Mouse (Mus musculus): ENCODE measurements around the gene Vcl. TPM values are rescaled to one million over a fixed set of nuclear protein-coding genes. Genes with fewer than 3 reads are reported as not detected.

Vcl gene
- polyA plus RNA-seq, 1 experiment from 2014 or later = 55.5 TPM

DNA sequence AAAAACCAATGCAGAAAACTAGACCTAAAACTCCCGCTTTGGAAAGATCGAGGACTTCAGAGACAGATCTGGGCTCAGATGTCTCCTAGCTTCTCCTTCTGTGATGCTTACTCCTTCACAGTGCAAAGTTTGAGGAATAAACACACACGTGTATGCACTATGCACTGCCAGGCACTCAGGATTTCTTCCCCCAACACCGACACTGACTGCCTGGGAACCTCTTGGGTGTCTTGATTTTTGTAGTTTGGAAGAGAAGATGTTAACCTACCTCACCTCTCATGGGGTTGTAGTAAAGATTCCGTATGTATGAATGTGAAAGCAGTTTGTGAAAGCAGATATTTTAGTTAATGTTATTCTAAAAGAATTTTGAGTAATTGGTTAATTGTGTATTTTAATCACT is 88.7 kb downstream of the Vcl start:
- no peak for DNase-seq (ENCODE audit: low spot score)
- 95% methylated on average over 5 of the region's 5 CpGs for WGBS

DNA sequence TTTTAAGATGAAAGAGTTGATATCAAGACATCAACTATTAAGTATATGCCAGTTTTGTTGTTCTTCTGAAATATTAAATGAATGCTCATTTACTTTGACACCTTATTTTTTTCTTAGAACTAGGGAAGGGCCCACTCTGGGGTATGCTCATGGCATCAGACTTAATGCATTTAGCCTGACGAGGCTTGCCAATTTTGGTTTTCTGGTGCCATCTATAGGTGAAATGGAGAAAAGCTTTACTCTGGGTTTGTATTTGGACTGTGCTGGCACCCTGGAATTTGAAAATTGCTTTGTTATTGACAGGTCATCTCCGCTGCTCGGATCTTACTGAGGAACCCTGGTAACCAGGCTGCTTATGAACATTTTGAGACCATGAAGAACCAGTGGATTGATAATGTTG is 89.8 kb downstream of the Vcl start:
- 56% methylated on average over 3 of the region's 3 CpGs for WGBS
- Histone ChIP-seq H3K9me3 (ENCODE audit: control insufficient read depth, low read length) (no peaks in the 10 kb centered on the region), H3K4me2 (ENCODE audit: low read depth) (no peak overlapping the region), H3K27ac (ENCODE audit: low read depth, low read length) (no peak overlapping the region), H3K4me3 (ENCODE audit: low read depth, low read length) (no peak overlapping the region), H3K27me3 (ENCODE audit: control insufficient read depth, insufficient read depth, low read length) (no peaks in the 10 kb centered on the region), H3K4me1 (ENCODE audit: control insufficient read depth, insufficient read depth, low read length) (no peaks in the 10 kb centered on the region), H3K9ac (ENCODE audit: low read length) (no peak overlapping the region), H3K36me3 (ENCODE audit: control insufficient read depth, insufficient read depth, low read length) (peaks cover 5% of the 10 kb centered on the region)
- ATAC-seq (ENCODE audit: insufficient read depth, low FRiP score, low TSS enrichment) (no peak), DNase-seq (ENCODE audit: low spot score) (no peak)

More for the DNA sequence above, 88.7 kb downstream of the Vcl start:
- H3K4me3 ChIP-seq (ENCODE audit: low read depth, low read length) = no peak overlapping the region
- no peaks in the 10 kb centered on the region for H3K9me3 ChIP-seq (ENCODE audit: control insufficient read depth, low read length)
- no peak for ATAC-seq (ENCODE audit: insufficient read depth, low FRiP score, low TSS enrichment)
- H3K36me3 ChIP-seq (ENCODE audit: control insufficient read depth, insufficient read depth, low read length) = peaks cover 5% of the 10 kb centered on the region
- H3K4me1 ChIP-seq (ENCODE audit: control insufficient read depth, insufficient read depth, low read length) = no peaks in the 10 kb centered on the region
- H3K4me2 ChIP-seq (ENCODE audit: low read depth) = no peak overlapping the region
- H3K9ac ChIP-seq (ENCODE audit: low read length) = no peak overlapping the region
- no peaks in the 10 kb centered on the region for H3K27me3 ChIP-seq (ENCODE audit: control insufficient read depth, insufficient read depth, low read length)
- H3K27ac ChIP-seq (ENCODE audit: low read depth, low read length) = no peak overlapping the region

GRCm38 (mm10) chr14:21020435-21020834 is 91.2 kb downstream of the Vcl start:
- Histone ChIP-seq H3K4me2 (ENCODE audit: low read depth) (no peak overlapping the region), H3K9me3 (ENCODE audit: control insufficient read depth, low read length) (no peaks in the 10 kb centered on the region), H3K27me3 (ENCODE audit: control insufficient read depth, insufficient read depth, low read length) (no peaks in the 10 kb centered on the region), H3K27ac (ENCODE audit: low read depth, low read length) (no peak overlapping the region), H3K9ac (ENCODE audit: low read length) (no peak overlapping the region), H3K4me3 (ENCODE audit: low read depth, low read length) (no peak overlapping the region), H3K36me3 (ENCODE audit: control insufficient read depth, insufficient read depth, low read length) (peaks cover 4% of the 10 kb centered on the region), H3K4me1 (ENCODE audit: control insufficient read depth, insufficient read depth, low read length) (no peaks in the 10 kb centered on the region)
- no peak for ATAC-seq (ENCODE audit: insufficient read depth, low FRiP score, low TSS enrichment)
- 93% methylated on average over 8 of the region's 8 CpGs for WGBS
- no peak for DNase-seq (ENCODE audit: low spot score)

GRCm38 (mm10) chr14:21027542-21027941 is 98.3 kb downstream of the Vcl start:
- Histone ChIP-seq H3K36me3 (ENCODE audit: control insufficient read depth, insufficient read depth, low read length) (peaks cover 7% of the 10 kb centered on the region), H3K4me1 (ENCODE audit: control insufficient read depth, insufficient read depth, low read length) (no peaks in the 10 kb centered on the region), H3K27ac (ENCODE audit: low read depth, low read length) (no peak overlapping the region), H3K4me2 (ENCODE audit: low read depth) (no peak overlapping the region), H3K9me3 (ENCODE audit: control insufficient read depth, low read length) (no peaks in the 10 kb centered on the region), H3K9ac (ENCODE audit: low read length) (no peak overlapping the region), H3K4me3 (ENCODE audit: low read depth, low read length) (no peak overlapping the region), H3K27me3 (ENCODE audit: control insufficient read depth, insufficient read depth, low read length) (no peaks in the 10 kb centered on the region)
- DNase-seq (ENCODE audit: low spot score) (no peak), ATAC-seq (ENCODE audit: insufficient read depth, low FRiP score, low TSS enrichment) (no peak)

DNA sequence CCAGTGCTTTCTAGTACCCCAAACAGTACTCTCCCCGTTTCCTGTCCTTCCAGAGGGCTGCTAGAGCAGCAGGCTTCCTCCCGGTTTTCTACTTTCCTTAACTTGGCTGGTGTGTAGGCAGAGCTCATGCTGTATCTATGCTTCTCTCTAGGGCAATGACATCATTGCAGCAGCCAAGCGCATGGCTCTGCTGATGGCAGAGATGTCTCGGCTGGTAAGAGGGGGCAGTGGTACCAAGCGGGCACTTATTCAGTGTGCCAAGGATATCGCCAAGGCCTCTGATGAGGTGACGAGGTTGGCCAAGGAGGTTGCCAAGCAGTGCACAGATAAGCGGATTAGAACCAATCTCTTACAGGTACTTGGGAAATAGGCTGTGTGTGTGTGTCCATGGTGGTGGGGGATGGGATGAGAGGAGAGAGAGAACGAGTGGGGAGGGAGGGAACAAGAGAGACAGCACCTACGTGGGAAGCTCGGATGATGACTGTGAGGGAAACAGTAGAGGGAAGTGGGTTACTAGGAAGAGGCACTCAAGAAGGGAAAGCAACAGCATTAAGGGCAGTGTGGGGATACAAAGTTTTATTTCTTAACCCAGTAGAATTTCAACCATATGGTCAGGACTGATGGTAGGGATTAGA is 99.9 kb downstream of the Vcl start:
- DNase-seq (ENCODE audit: low spot score) (no peak), ATAC-seq (ENCODE audit: insufficient read depth, low FRiP score, low TSS enrichment) (no peak)
- 90% methylated on average over 11 of the region's 11 CpGs for WGBS
- Histone ChIP-seq H3K9me3 (ENCODE audit: control insufficient read depth, low read length) (no peaks in the 10 kb centered on the region), H3K27me3 (ENCODE audit: control insufficient read depth, insufficient read depth, low read length) (no peaks in the 10 kb centered on the region), H3K4me1 (ENCODE audit: control insufficient read depth, insufficient read depth, low read length) (no peaks in the 10 kb centered on the region), H3K4me3 (ENCODE audit: low read depth, low read length) (no peak overlapping the region), H3K36me3 (ENCODE audit: control insufficient read depth, insufficient read depth, low read length) (peaks cover 7% of the 10 kb centered on the region), H3K4me2 (ENCODE audit: low read depth) (no peak overlapping the region), H3K9ac (ENCODE audit: low read length) (no peak overlapping the region), H3K27ac (ENCODE audit: low read depth, low read length) (no peak overlapping the region)

- 58% methylated on average over 6 of the region's 6 CpGs for WGBS
- Histone ChIP-seq H3K9ac (ENCODE audit: low read length) (no peak overlapping the region), H3K4me3 (ENCODE audit: low read depth, low read length) (no peak overlapping the region), H3K4me2 (ENCODE audit: low read depth) (no peak overlapping the region), H3K27me3 (ENCODE audit: control insufficient read depth, insufficient read depth, low read length) (no peaks in the 10 kb centered on the region), H3K9me3 (ENCODE audit: control insufficient read depth, low read length) (no peaks in the 10 kb centered on the region), H3K4me1 (ENCODE audit: control insufficient read depth, insufficient read depth, low read length) (no peaks in the 10 kb centered on the region), H3K27ac (ENCODE audit: low read depth, low read length) (no peak overlapping the region), H3K36me3 (ENCODE audit: control insufficient read depth, insufficient read depth, low read length) (peaks cover 7% of the 10 kb centered on the region)
- ATAC-seq (ENCODE audit: insufficient read depth, low FRiP score, low TSS enrichment) = no peak
- peak; percentile 14 for DNase-seq (ENCODE audit: low spot score)
Observed at GRCm38 (mm10) chr14:21031783-21032511, 102.7 kb downstream of the Vcl start.

GRCm38 (mm10) chr14:21034271-21034670 is 105.1 kb downstream of the Vcl start:
- Histone ChIP-seq H3K27ac (ENCODE audit: low read depth, low read length) (no peak overlapping the region), H3K27me3 (ENCODE audit: control insufficient read depth, insufficient read depth, low read length) (no peaks in the 10 kb centered on the region), H3K4me1 (ENCODE audit: control insufficient read depth, insufficient read depth, low read length) (no peaks in the 10 kb centered on the region), H3K9me3 (ENCODE audit: control insufficient read depth, low read length) (no peaks in the 10 kb centered on the region), H3K36me3 (ENCODE audit: control insufficient read depth, insufficient read depth, low read length) (peaks cover 5% of the 10 kb centered on the region), H3K4me3 (ENCODE audit: low read depth, low read length) (no peak overlapping the region), H3K4me2 (ENCODE audit: low read depth) (no peak overlapping the region), H3K9ac (ENCODE audit: low read length) (no peak overlapping the region)
- no peak for DNase-seq (ENCODE audit: low spot score)
- 88% methylated on average over 4 of the region's 4 CpGs for WGBS
- ATAC-seq (ENCODE audit: insufficient read depth, low FRiP score, low TSS enrichment) = no peak

DNA sequence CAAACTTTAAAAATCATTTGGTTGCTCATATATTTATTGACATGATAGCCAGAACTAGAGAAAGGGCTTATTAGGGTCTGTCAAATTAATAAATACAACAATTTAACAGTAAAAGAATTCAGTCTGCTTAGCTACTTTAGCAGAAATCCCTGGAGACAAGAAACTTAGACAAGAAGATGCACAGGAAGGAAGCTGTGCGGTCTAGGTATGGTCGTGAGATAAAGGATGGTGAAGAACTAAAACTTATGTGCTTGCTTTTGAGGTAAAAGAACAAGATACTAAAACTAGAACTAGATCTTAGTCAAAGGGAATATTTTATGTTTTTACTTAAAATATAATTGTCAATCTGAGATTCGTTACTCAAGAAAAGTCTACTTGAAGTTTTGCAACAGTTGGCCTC is 105.6 kb downstream of the Vcl start:
- 98% methylated on average over 3 of the region's 3 CpGs for WGBS
- ATAC-seq (ENCODE audit: insufficient read depth, low FRiP score, low TSS enrichment) = no peak
- no peak overlapping the region for H3K9ac ChIP-seq (ENCODE audit: low read length)
- no peak for DNase-seq (ENCODE audit: low spot score)
- no peak overlapping the region for H3K4me3 ChIP-seq (ENCODE audit: low read depth, low read length)
- no peak overlapping the region for H3K27ac ChIP-seq (ENCODE audit: low read depth, low read length)
- no peaks in the 10 kb centered on the region for H3K4me1 ChIP-seq (ENCODE audit: control insufficient read depth, insufficient read depth, low read length)
- H3K27me3 ChIP-seq (ENCODE audit: control insufficient read depth, insufficient read depth, low read length) = no peaks in the 10 kb centered on the region
- peaks cover 5% of the 10 kb centered on the region for H3K36me3 ChIP-seq (ENCODE audit: control insufficient read depth, insufficient read depth, low read length)
- H3K4me2 ChIP-seq (ENCODE audit: low read depth) = no peak overlapping the region
- no peaks in the 10 kb centered on the region for H3K9me3 ChIP-seq (ENCODE audit: control insufficient read depth, low read length)

- 96% methylated on average over 12 of the region's 12 CpGs for WGBS
- DNase-seq (ENCODE audit: low spot score) = no peak
- no peak for ATAC-seq (ENCODE audit: insufficient read depth, low FRiP score, low TSS enrichment)
- no peak overlapping the region for H3K4me3 ChIP-seq (ENCODE audit: low read depth, low read length)
- H3K4me1 ChIP-seq (ENCODE audit: control insufficient read depth, insufficient read depth, low read length) = no peaks in the 10 kb centered on the region
- no peak overlapping the region for H3K27ac ChIP-seq (ENCODE audit: low read depth, low read length)
- H3K27me3 ChIP-seq (ENCODE audit: control insufficient read depth, insufficient read depth, low read length) = no peaks in the 10 kb centered on the region
- no peaks in the 10 kb centered on the region for H3K9me3 ChIP-seq (ENCODE audit: control insufficient read depth, low read length)
- H3K36me3 ChIP-seq (ENCODE audit: control insufficient read depth, insufficient read depth, low read length) = peaks cover 2% of the 10 kb centered on the region
- H3K9ac ChIP-seq (ENCODE audit: low read length) = no peak overlapping the region
- H3K4me2 ChIP-seq (ENCODE audit: low read depth) = no peak overlapping the region
Observed at GRCm38 (mm10) chr14:21039077-21039476, 109.9 kb downstream of the Vcl start.
